Mouse (Mus musculus): ENCODE results near the gene Mark1.

Gene Mark1

GRCm38 (mm10) chr1:184999071-184999750 is at the start of gene Mark1:
Gene Mark1, minus strand, starts transcription at chr1:184999570.
- DNase-seq (ENCODE audit: low read depth, low spot score) = no peak

- no peak for DNase-seq (ENCODE audit: low read depth, low spot score)
These were observed 48.3 kb upstream of the Mark1 start for GRCm38 (mm10) chr1:185047516-185048247.

GRCm38 (mm10) chr1:185046513-185046912 is 47.1 kb upstream of the Mark1 start:
- no peak for DNase-seq (ENCODE audit: low read depth, low spot score)

- no peak for DNase-seq (ENCODE audit: low read depth, low spot score)
These were observed 38.9 kb upstream of the Mark1 start for GRCm38 (mm10) chr1:185038183-185038686.

GRCm38 (mm10) chr1:185030565-185030964 is 31.2 kb upstream of the Mark1 start:
- no peak for DNase-seq (ENCODE audit: low read depth, low spot score)

GRCm38 (mm10) chr1:185020429-185021168 is 21.2 kb upstream of the Mark1 start:
- no peak for DNase-seq (ENCODE audit: low read depth, low spot score)

- no peak for DNase-seq (ENCODE audit: low read depth, low spot score)
These were observed 13.2 kb upstream of the Mark1 start for GRCm38 (mm10) chr1:185012566-185012965.

GRCm38 (mm10) chr1:185007066-185007465 is 7.7 kb upstream of the Mark1 start:
- DNase-seq (ENCODE audit: low read depth, low spot score) = no peak

GRCm38 (mm10) chr1:184999780-185000599 is 620 bp upstream of the Mark1 start:
- no peak for DNase-seq (ENCODE audit: low read depth, low spot score)

GRCm38 (mm10) chr1:184998631-184999030 is 739 bp downstream of the Mark1 start:
- DNase-seq (ENCODE audit: low read depth, low spot score) = no peak

- no peak for DNase-seq (ENCODE audit: low read depth, low spot score)
These were observed 1.2 kb downstream of the Mark1 start for GRCm38 (mm10) chr1:184998161-184998560.

GRCm38 (mm10) chr1:184997466-184997865 is 1.9 kb downstream of the Mark1 start:
- no peak for DNase-seq (ENCODE audit: low read depth, low spot score)

GRCm38 (mm10) chr1:184995335-184995734 is 4.0 kb downstream of the Mark1 start:
- DNase-seq (ENCODE audit: low read depth, low spot score) = no peak

- no peak for DNase-seq (ENCODE audit: low read depth, low spot score)
These were observed 8.2 kb downstream of the Mark1 start for GRCm38 (mm10) chr1:184991191-184991590.

- no peak for DNase-seq (ENCODE audit: low read depth, low spot score)
These were observed 12.6 kb downstream of the Mark1 start for GRCm38 (mm10) chr1:184986748-184987147.

- no peak for DNase-seq (ENCODE audit: low read depth, low spot score)
These were observed 14.6 kb downstream of the Mark1 start for GRCm38 (mm10) chr1:184984723-184985122.

- DNase-seq (ENCODE audit: low read depth, low spot score) = no peak
These were observed 15.6 kb downstream of the Mark1 start for GRCm38 (mm10) chr1:184983751-184984150.

- no peak for DNase-seq (ENCODE audit: low read depth, low spot score)
These were observed 27.1 kb downstream of the Mark1 start for GRCm38 (mm10) chr1:184972214-184972776.

GRCm38 (mm10) chr1:184969374-184969773 is 30.0 kb downstream of the Mark1 start:
- DNase-seq (ENCODE audit: low read depth, low spot score) = no peak

- DNase-seq (ENCODE audit: low read depth, low spot score) = peak; percentile 48
These were observed 33.5 kb downstream of the Mark1 start for GRCm38 (mm10) chr1:184965682-184966360.
